Mouse (Mus musculus) cortical plate, adult 2 months (tissue): ENCODE results near the gene Etfa.

ENCODE experiments used
- CTCF ChIP-seq: fragments of 200-500 bp; IDR thresholded peaks from 2 replicates; pipeline ENCODE4 v1.5.1; 2011; ENCODE audit warnings: mild to moderate bottlenecking, control low read depth, low read length; ENCODE audit not compliant: insufficient read depth; ENCODE audit errors: extremely low read depth
- POLR2A ChIP-seq: fragments of 200-500 bp; IDR thresholded peaks from 2 replicates; pipeline ENCODE4 v1.6.1; 2011; ENCODE audit warnings: mild to moderate bottlenecking, low read length, control low read depth; ENCODE audit not compliant: insufficient read depth; ENCODE audit errors: extremely low read depth

DNA sequence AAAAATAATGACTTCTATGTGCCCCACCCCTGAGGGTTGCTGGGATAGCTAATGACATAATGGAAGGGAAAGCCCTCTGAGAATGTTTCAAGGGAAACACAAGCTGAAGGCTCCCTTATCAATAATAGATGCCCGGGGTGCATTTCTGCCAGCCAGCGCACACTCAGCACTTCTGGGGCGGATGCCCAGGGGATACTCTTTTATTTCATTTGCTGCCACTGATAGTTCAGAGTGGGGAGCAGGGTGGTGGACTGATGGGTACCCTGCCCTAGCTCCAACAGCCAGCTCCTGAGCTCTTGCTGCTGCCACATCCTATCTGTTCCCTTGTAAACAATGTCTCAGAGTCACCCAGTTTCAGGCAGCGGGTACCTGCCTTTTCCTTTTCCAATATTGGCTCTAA lies 64.5 kb downstream of the Etfa start:
- TF ChIP-seq CTCF = no peak
- no peak for TF ChIP-seq POLR2A
